ENCODE assay signal across 8 mouse cellular contexts in the genomic region with DNA sequence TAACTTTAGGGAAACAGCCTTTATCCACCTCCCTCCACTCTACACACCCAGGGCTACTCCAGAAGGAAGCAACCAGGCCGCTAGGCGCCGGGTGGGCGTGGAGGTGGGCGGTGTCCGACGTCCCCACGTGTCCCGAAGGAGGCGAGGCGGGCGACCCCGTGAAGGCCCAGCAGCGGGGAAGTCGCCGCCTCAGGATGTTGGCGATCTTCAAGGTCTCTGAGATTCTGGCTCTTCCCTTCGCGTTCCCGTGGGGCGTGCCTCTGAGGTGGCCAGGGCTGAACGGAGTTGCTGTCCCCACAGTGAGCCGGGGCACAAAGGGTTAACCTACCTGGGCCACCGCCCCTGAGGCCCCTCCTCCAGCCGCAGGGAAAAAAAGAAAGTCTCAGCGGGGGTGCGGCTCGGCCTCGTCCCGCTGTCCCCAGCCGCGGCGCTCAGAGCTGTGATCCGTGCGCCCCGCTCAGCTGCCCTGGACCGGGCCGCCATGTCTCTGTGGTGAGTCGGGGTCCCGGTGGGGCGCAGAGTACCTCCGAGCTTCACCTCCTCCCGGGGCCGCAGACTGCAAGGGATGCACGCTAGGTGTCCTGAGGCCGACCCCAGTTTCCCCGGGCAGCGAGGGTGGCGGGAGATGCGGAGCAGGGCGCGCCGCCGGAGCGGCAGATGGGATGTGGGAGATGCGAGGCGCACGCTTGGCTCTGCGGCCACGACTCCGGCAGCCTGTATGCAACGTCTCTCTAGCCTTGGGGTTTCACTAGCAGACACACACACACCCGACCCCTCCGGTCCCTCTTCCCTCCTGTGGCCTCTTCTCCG. TPM values are rescaled to one million over a fixed set of nuclear protein-coding genes. Genes with fewer than 3 reads are reported as not detected.
DNase-seq lines count a peak whose midpoint lies in the region; ATAC-seq and TF ChIP-seq lines count a peak whose summit lies in the region.

No protein-coding gene starts in this region.

- ATAC-seq in heart, embryonic 14.5 days (ENCODE audit: insufficient number of reproducible peaks, insufficient read depth, low FRiP score, low read depth) = peak; percentile 47; the same call in 1 of the 2 replicates
- ATAC-seq in kidney, postnatal 0 days (replicated peaks; ENCODE audit: low FRiP score, low read depth) = peak; percentile 81
- ATAC-seq in liver, embryonic 15.5 days (ENCODE audit: insufficient read depth) = peak; percentile 54
- ATAC-seq in neural tube, embryonic 12.5 days (ENCODE audit: low FRiP score, low read depth) = peak; percentile 72

- H3K27ac ChIP-seq in heart, embryonic 14.5 days (replicated peaks in 1 of 2; ENCODE audit: control insufficient read depth in 1 of 2, insufficient read depth in 1 of 2, low read depth in 2 of 2, low read length in 2 of 2) = no peak overlapping the region
- peak overlapping the region; percentile 34; the same call in 1 of the 2 replicates for H3K27ac ChIP-seq in kidney, postnatal 0 days
- H3K27ac ChIP-seq in liver, embryonic 15.5 days (replicated peaks) = no peak overlapping the region
- H3K27ac ChIP-seq in neural tube, embryonic 12.5 days = no peak overlapping the region

- H3K4me3 ChIP-seq in heart, embryonic 14.5 days (ENCODE audit: control insufficient read depth in 1 of 2, insufficient read depth in 1 of 2, low read depth in 1 of 2, low read length in 2 of 2) = peak overlapping the region; percentile 61 to 67
- H3K4me3 ChIP-seq in kidney, postnatal 0 days (replicated peaks; ENCODE audit: low read depth, low read length) = peak overlapping the region; percentile 63
- H3K4me3 ChIP-seq in liver, embryonic 15.5 days (replicated peaks) = peak overlapping the region; percentile 57
- H3K4me3 ChIP-seq in neural tube, embryonic 12.5 days = peak overlapping the region; percentile 58

- peaks cover 7 to 9% of the 10 kb centered on the region in 2 experiments; a peak in 3 of 4 replicates for H3K4me1 ChIP-seq in heart, embryonic 14.5 days (ENCODE audit: control insufficient read depth in 2 of 2, insufficient read depth in 2 of 2, low read length in 2 of 2)
- H3K4me1 ChIP-seq in kidney, postnatal 0 days (replicated peaks; ENCODE audit: insufficient read depth, low read length) = no peaks in the 10 kb centered on the region; the same call in 1 of the 2 replicates
- peaks cover 47% of the 10 kb centered on the region for H3K4me1 ChIP-seq in liver, embryonic 15.5 days (replicated peaks)
- peaks cover 3% of the 10 kb centered on the region; the same call in 1 of the 2 replicates for H3K4me1 ChIP-seq in neural tube, embryonic 12.5 days

- no peaks in the 10 kb centered on the region for H3K9me3 ChIP-seq in heart, embryonic 14.5 days (ENCODE audit: control insufficient read depth, low read length)
- H3K9me3 ChIP-seq in kidney, postnatal 0 days (replicated peaks; ENCODE audit: low read length) = no peaks in the 10 kb centered on the region
- no peaks in the 10 kb centered on the region for H3K9me3 ChIP-seq in liver, embryonic 15.5 days (replicated peaks)
- H3K9me3 ChIP-seq in neural tube, embryonic 12.5 days = no peaks in the 10 kb centered on the region

- 1% methylated on average over 62 of the region's 65 CpGs for WGBS in heart, embryonic 14.5 days
- under 1% methylated on average over 65 of the region's 65 CpGs for WGBS in kidney, postnatal 0 days
- under 1% methylated on average over 65 of the region's 65 CpGs for WGBS in liver, embryonic 15.5 days (ENCODE audit: insufficient replicate concordance)
- WGBS in neural tube, embryonic 12.5 days = under 1% methylated on average over 65 of the region's 65 CpGs

- no peaks in the 10 kb centered on the region for H3K36me3 ChIP-seq in heart, embryonic 14.5 days (ENCODE audit: control insufficient read depth, insufficient read depth, low read length)
- no peaks in the 10 kb centered on the region for H3K36me3 ChIP-seq in kidney, postnatal 0 days (ENCODE audit: insufficient read depth, low read length)
- no peaks in the 10 kb centered on the region for H3K36me3 ChIP-seq in liver, embryonic 15.5 days (replicated peaks)
- no peaks in the 10 kb centered on the region for H3K36me3 ChIP-seq in neural tube, embryonic 12.5 days

- H3K9ac ChIP-seq in heart, embryonic 14.5 days (ENCODE audit: low read length) = peak overlapping the region; percentile 65
- peak overlapping the region; percentile 69 for H3K9ac ChIP-seq in kidney, postnatal 0 days (ENCODE audit: low read depth, low read length)
- H3K9ac ChIP-seq in liver, embryonic 15.5 days = peak overlapping the region; percentile 30; the same call in 1 of the 2 replicates
- H3K9ac ChIP-seq in neural tube, embryonic 12.5 days = peak overlapping the region; percentile 61

- TF ChIP-seq CTCF in kidney, postnatal 0 days (IDR thresholded peaks at IDR 0.05; ENCODE audit: low read depth) = peak; percentile 39; the same call in 1 of the 2 replicates

- H3K4me2 ChIP-seq in heart, embryonic 14.5 days (ENCODE audit: low read length) = peak overlapping the region; percentile 89
- peak overlapping the region; percentile 99 for H3K4me2 ChIP-seq in kidney, postnatal 0 days (ENCODE audit: low read length)
- peak overlapping the region; percentile 88 for H3K4me2 ChIP-seq in liver, embryonic 15.5 days
- peak overlapping the region; percentile 99 for H3K4me2 ChIP-seq in neural tube, embryonic 12.5 days (replicated peaks)

- DNase-seq in spleen, adult 18-20 months = peak; percentile 37 to 59
- no peak for DNase-seq in spleen, adult 12 weeks (ENCODE audit: low spot score)
- DNase-seq in embryo, embryonic 11.5 days (ENCODE audit: low read depth, low spot score) = peak; percentile 54
- peak; percentile 81 for DNase-seq in kidney, postnatal 0 days (ENCODE audit: low spot score)
- DNase-seq in thymus, postnatal 0 days (ENCODE audit: low spot score) = peak; percentile 10

- H3K27me3 ChIP-seq in heart, embryonic 14.5 days (ENCODE audit: control insufficient read depth, insufficient read depth, low read length) = peaks cover 48% of the 10 kb centered on the region
- H3K27me3 ChIP-seq in kidney, postnatal 0 days (ENCODE audit: insufficient read depth, low read length) = no peaks in the 10 kb centered on the region
- peaks cover 51% of the 10 kb centered on the region for H3K27me3 ChIP-seq in liver, embryonic 15.5 days
- peaks cover 47% of the 10 kb centered on the region for H3K27me3 ChIP-seq in neural tube, embryonic 12.5 days (replicated peaks)

RNA-seq across cellular contexts. Expression of a gene that starts 0.6 kb away (rescaled TPM):
- polyA plus RNA-seq in heart, embryonic 14.5 days (2014; fragmentation: Nextera tagmentation; extraction: Ambion mirVana) = 2.4 and 3.5 TPM in 2 replicates
- polyA plus RNA-seq in kidney, postnatal 0 days (2015; fragmentation: Nextera tagmentation; extraction: Ambion mirVana) = 10.3 and 10.8 TPM in 2 replicates
- polyA plus RNA-seq in liver, embryonic 15.5 days (2015; fragmentation: Nextera tagmentation; extraction: Ambion mirVana) = 0.79 and 0.92 TPM in 2 replicates
- 2.4 and 3.1 TPM in 2 replicates for polyA plus RNA-seq in neural tube, embryonic 12.5 days (2016; fragmentation: Nextera tagmentation; extraction: Ambion mirVana)
- polyA plus RNA-seq in thymus, postnatal 0 days (2015; fragmentation: Nextera tagmentation; extraction: Ambion mirVana) = 0.66 and 0.98 TPM in 2 replicates

RNA-seq across cellular contexts. Expression of a gene that starts 55.9 kb away (rescaled TPM):
- 177 and 193 TPM in 2 replicates for polyA plus RNA-seq in heart, embryonic 14.5 days (2014; fragmentation: Nextera tagmentation; extraction: Ambion mirVana)
- 295 and 332 TPM in 2 replicates for polyA plus RNA-seq in kidney, postnatal 0 days (2015; fragmentation: Nextera tagmentation; extraction: Ambion mirVana)
- polyA plus RNA-seq in liver, embryonic 15.5 days (2015; fragmentation: Nextera tagmentation; extraction: Ambion mirVana) = 175 and 198 TPM in 2 replicates
- 306 and 360 TPM in 2 replicates for polyA plus RNA-seq in neural tube, embryonic 12.5 days (2016; fragmentation: Nextera tagmentation; extraction: Ambion mirVana)
- polyA plus RNA-seq in thymus, postnatal 0 days (2015; fragmentation: Nextera tagmentation; extraction: Ambion mirVana) = 458 and 464 TPM in 2 replicates
